Comparison of ENCODE assay signal across 7 mouse cellular contexts in the genomic region with DNA sequence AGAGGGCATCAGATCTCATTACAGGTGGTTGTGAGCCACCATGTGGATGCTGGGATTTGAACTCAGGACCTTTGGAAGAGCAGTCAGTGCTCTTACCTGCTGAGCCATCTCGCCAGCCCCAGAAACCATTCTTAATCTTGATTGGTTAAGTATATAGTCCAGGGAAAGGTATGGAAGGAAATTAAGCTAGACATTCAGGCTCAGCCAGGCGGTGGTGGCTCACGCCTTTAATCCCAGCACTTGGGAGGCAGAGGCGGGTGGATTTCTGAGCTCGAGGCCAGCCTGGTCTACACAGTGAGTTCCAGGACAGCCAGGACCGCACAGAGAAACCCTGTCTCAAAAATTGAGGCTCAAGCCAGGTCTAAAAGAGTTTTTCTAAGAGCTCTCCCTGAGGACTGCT. TPM values are rescaled to one million over a fixed set of nuclear protein-coding genes. Genes with fewer than 3 reads are reported as not detected.
DNase-seq lines count a peak whose midpoint lies in the region; ATAC-seq and TF ChIP-seq lines count a peak whose summit lies in the region.
"Not testable (repeated sequence)": the region's sequence is repeated elsewhere in the genome, so short reads cannot be mapped to it uniquely, and the experiment has no call there.

A gene (plus strand): TSS at position 301 of the 400 bp plus-strand sequence.

- H3K4me2 ChIP-seq in forebrain, embryonic 15.5 days (replicated peaks); heart, embryonic 13.5 days; intestine, embryonic 14.5 days (ENCODE audit: low read length); lung, embryonic 14.5 days; neural tube, embryonic 12.5 days (replicated peaks): not testable (repeated sequence)

- intact Hi-C loops in left cerebral cortex, postnatal 10 days (cut with DNase I): not testable (repeated sequence)

- not testable (repeated sequence) for H3K9me3 ChIP-seq in forebrain, embryonic 15.5 days; heart, embryonic 13.5 days; intestine, embryonic 14.5 days (ENCODE audit: control insufficient read depth, low read length); lung, embryonic 14.5 days (ENCODE audit: low read depth, low read length); neural tube, embryonic 12.5 days

- not testable (repeated sequence) for H3K4me3 ChIP-seq in forebrain, embryonic 15.5 days; heart, embryonic 13.5 days; intestine, embryonic 14.5 days (ENCODE audit: low read depth, low read length); lung, embryonic 14.5 days (ENCODE audit: low read depth, low read length); neural tube, embryonic 12.5 days

- TF ChIP-seq CTCF in brain, embryonic 14.5 days (IDR thresholded peaks at IDR 0.05; ENCODE audit: borderline replicate concordance, extremely low read depth, insufficient read depth, insufficient read length); lung, embryonic 14.5 days (IDR thresholded peaks at IDR 0.05; ENCODE audit: low read depth): not testable (repeated sequence)

- H3K27me3 ChIP-seq in forebrain, embryonic 15.5 days; heart, embryonic 13.5 days (replicated peaks); intestine, embryonic 14.5 days (replicated peaks; ENCODE audit: control insufficient read depth, insufficient read depth, low read length); lung, embryonic 14.5 days (ENCODE audit: insufficient read depth, low read length); neural tube, embryonic 12.5 days (replicated peaks): not testable (repeated sequence)

- H3K36me3 ChIP-seq in forebrain, embryonic 15.5 days: peaks cover 12% of the 10 kb centered on the region
- peaks cover 23% of the 10 kb centered on the region for H3K36me3 ChIP-seq in heart, embryonic 13.5 days
- H3K36me3 ChIP-seq in intestine, embryonic 14.5 days (ENCODE audit: control insufficient read depth, insufficient read depth, low read length): peaks cover 14% of the 10 kb centered on the region
- peaks cover 12% of the 10 kb centered on the region; the same call in 1 of the 2 replicates for H3K36me3 ChIP-seq in lung, embryonic 14.5 days (ENCODE audit: insufficient read depth)
- peaks cover 16% of the 10 kb centered on the region for H3K36me3 ChIP-seq in neural tube, embryonic 12.5 days

- DNase-seq in brain, embryonic 14.5 days (ENCODE audit: low read depth); intestine, embryonic 14.5 days (ENCODE audit: low spot score); left cerebral cortex, postnatal 10 days (ENCODE audit: extremely low spot score in 1 of 2, low spot score in 2 of 2); lung, embryonic 14.5 days: not testable (repeated sequence)

- H3K27ac ChIP-seq in forebrain, embryonic 15.5 days (replicated peaks); heart, embryonic 13.5 days (replicated peaks); intestine, embryonic 14.5 days (ENCODE audit: low read depth); lung, embryonic 14.5 days (ENCODE audit: low read depth); neural tube, embryonic 12.5 days: not testable (repeated sequence)

- ATAC-seq in forebrain, embryonic 15.5 days (replicated peaks); heart, embryonic 13.5 days (ENCODE audit: extremely low read depth, insufficient number of reproducible peaks, low FRiP score, low TSS enrichment); intestine, embryonic 14.5 days (replicated peaks; ENCODE audit: low FRiP score, low TSS enrichment, low read depth); lung, embryonic 14.5 days (ENCODE audit: insufficient read depth); neural tube, embryonic 12.5 days (ENCODE audit: low FRiP score, low read depth): not testable (repeated sequence)

- not testable (repeated sequence) for TF ChIP-seq POLR2A in brain, embryonic 14.5 days (IDR thresholded peaks at IDR 0.05; ENCODE audit: borderline replicate concordance, extremely low read depth, insufficient read depth, insufficient read length, poor library complexity, severe bottlenecking)

- not testable (repeated sequence) for H3K9ac ChIP-seq in forebrain, embryonic 15.5 days (replicated peaks); heart, embryonic 13.5 days; intestine, embryonic 14.5 days (ENCODE audit: low read length); lung, embryonic 14.5 days; neural tube, embryonic 12.5 days

- not testable (repeated sequence) for H3K4me1 ChIP-seq in forebrain, embryonic 15.5 days; heart, embryonic 13.5 days; intestine, embryonic 14.5 days (replicated peaks; ENCODE audit: control insufficient read depth, insufficient read depth, low read length); lung, embryonic 14.5 days (ENCODE audit: insufficient read depth); neural tube, embryonic 12.5 days

- 98% methylated on average over 5 of the region's 6 CpGs for WGBS in forebrain, embryonic 15.5 days
- 82% methylated on average over 5 of the region's 6 CpGs for WGBS in heart, embryonic 13.5 days
- 96% methylated on average over 3 of the region's 6 CpGs for WGBS in intestine, embryonic 14.5 days
- WGBS in lung, embryonic 14.5 days: 90% methylated on average over 4 of the region's 6 CpGs
- 97% methylated on average over 5 of the region's 6 CpGs for WGBS in neural tube, embryonic 12.5 days

RNA-seq across cellular contexts. Expression of the gene that starts here (rescaled TPM):
- 231 and 269 TPM in 2 replicates for polyA plus RNA-seq in brain, embryonic 14.5 days (2012; rRNA removed)
- 137 and 140 TPM in 2 replicates for polyA plus RNA-seq in forebrain, embryonic 15.5 days (2015; fragmentation: Nextera tagmentation; extraction: Ambion mirVana)
- polyA plus RNA-seq in heart, embryonic 13.5 days (2015; fragmentation: Nextera tagmentation; extraction: Ambion mirVana): 129 TPM in 2 replicates
- polyA plus RNA-seq in intestine, embryonic 14.5 days (2014; fragmentation: Nextera tagmentation; extraction: Ambion mirVana): 157 and 171 TPM in 2 replicates
- 100 to 1,000 TPM; 361 to 366 TPM for total RNA-seq in left cerebral cortex, postnatal 10 days (2021)
- 176 and 191 TPM in 2 replicates for polyA plus RNA-seq in lung, embryonic 14.5 days (2014; fragmentation: Nextera tagmentation; extraction: Ambion mirVana)
- 183 and 190 TPM in 2 replicates for polyA plus RNA-seq in neural tube, embryonic 12.5 days (2016; fragmentation: Nextera tagmentation; extraction: Ambion mirVana)
